Mouse (Mus musculus) embryo, embryonic 11.5 days (tissue): ENCODE measurements at regions not wholly inside any gene's neighbourhood (a gene's known extent, or its start where the extent isn't known, plus 50 kb on each side); places are given as distances from the start of the nearest gene placed in this dataset.

Source experiments
- DNase-seq: peaks from one replicate; pipeline ENCODE4 v3.0.0-alpha.2; 2012; ENCODE audit warnings: low read depth, low spot score

GRCm38 (mm10) chr10:92625781-92626180 lies 96.4 kb downstream of the Nedd1 start:
- no peak for DNase-seq

GRCm38 (mm10) chr10:92615684-92616379 lies 106.4 kb downstream of the Nedd1 start:
- DNase-seq: no peak

DNA sequence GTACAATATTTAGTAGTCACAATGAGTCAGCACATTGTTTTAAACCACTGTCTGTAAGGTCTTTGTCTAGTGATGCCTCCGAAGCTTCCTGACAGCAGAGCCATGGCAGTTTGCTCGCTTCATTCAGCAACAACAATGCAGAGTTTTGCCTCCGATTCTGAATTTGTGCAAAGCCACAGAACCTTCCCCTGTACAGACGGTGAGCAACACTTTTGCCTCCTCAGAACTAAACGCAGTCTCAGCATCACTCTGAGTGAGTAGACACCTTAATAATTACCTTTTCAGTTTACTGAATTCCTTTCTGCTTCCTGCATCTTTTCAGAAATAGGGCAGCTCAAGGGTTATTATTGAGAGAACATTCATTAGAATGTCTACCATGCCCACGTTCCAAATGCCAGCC lies 107.9 kb downstream of the Nedd1 start:
- DNase-seq: no peak

GRCm38 (mm10) chr10:92611060-92611459 lies 111.2 kb downstream of the Nedd1 start:
- DNase-seq: no peak

DNA sequence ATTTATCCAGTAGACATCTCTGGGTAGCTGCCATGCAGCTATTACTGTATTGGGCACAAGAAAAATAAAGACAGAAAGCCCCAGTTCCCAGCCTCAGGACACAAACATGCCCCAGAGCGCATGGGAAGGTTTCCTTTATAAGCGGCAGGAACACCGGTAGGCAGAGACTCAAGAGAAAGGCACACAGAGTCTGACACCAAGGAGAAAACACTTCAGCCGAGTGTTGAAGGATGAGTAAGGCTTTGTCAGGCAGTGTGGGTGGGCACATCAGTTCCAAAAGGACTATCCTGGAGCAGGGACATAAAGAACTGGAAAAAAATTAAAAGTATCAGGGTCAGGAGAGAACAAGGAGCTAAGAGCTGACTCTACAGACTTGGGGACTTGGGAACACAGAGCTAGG lies 115.5 kb downstream of the Nedd1 start:
- no peak for DNase-seq

DNA sequence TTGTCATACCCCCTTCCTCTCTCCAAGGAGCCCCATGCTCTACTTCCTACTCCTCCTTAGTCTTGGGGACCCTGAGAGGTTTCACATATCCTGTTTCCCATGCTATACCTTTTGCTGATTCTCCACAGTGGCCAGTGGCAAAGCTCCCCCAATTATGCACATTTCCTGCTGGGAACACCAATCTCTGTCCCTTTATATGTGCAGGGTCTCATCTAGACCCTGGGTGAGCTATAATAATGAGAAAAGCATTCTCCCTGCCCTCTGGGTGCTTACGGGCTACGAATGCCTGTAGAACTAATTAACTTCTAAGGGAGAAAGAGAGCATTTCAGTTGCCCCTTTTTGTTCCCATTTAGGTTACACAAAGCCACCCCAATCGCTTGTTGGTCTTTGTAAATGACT lies 116.6 kb downstream of the Nedd1 start:
- DNase-seq: no peak

GRCm38 (mm10) chr10:92600116-92600515 lies 122.1 kb downstream of the Nedd1 start:
- DNase-seq: no peak

DNA sequence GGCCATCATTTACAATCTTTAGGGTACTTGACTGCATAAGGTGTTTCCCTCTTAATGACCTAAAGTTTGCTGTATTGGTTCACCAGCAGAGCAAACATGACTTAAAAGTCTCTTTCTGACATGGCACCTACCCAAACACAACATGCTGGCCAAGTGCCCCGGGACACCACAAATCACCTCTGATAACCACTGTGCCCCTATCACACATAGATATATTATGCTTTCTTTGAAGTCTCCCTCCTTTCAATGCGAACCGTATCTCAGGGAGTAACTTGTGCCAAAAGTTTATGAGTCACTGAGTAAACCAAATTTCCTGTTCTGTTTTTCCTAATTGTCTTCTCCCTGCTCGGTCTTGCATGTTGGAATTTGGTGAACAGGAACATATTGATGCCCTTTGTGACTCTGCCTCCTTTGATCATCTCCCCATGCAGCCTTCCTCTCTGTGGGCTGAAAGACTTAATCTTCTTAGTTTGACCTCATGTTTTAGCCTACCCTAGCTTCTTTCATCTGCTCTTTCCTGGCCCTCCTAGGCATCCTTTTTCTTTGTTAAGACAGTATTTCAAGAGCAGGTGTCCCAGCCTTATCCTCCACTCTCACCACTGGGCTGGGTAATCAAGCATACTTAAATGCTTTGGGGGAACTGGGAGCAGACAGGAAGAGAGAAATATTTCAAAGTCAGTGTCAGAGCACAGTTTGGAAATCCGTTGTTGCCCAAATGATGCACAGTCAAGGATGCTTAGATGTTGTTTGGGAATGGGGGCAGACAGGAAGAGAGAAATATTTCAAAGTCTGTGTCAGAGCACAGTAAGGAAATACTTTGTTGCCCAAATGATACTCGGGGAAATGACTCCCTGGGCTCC lies 126.5 kb downstream of the Nedd1 start:
- DNase-seq: no peak

DNA sequence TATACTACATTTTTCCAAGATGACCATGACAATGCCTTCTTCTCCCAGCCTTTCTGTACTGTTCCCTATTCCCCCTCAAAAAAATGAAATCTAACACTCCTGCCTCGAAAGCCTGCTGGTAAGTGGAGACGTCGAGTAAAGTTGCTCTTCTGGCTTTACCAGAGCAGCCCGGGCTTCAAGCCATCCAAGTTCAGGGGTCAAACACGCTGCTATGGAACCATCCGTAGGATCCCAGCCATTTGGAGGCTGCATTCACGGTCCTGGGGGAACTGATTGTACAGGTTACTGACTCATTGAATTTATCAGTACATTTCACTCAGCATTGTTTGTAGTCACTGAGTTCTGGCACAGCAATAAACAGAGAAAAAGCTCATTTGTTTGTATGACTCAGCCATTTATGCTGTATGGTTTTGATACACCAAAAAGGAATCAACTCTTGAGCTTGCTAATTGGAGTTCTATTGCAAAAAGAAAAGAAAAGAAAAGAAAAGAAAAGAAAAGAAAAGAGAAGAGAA lies 128.2 kb downstream of the Nedd1 start:
- no peak for DNase-seq

GRCm38 (mm10) chr10:92578872-92579271 lies 143.3 kb downstream of the Nedd1 start:
- DNase-seq: no peak

- no peak for DNase-seq
These were observed 151.7 kb downstream of the Nedd1 start for GRCm38 (mm10) chr10:92570496-92570895.

DNA sequence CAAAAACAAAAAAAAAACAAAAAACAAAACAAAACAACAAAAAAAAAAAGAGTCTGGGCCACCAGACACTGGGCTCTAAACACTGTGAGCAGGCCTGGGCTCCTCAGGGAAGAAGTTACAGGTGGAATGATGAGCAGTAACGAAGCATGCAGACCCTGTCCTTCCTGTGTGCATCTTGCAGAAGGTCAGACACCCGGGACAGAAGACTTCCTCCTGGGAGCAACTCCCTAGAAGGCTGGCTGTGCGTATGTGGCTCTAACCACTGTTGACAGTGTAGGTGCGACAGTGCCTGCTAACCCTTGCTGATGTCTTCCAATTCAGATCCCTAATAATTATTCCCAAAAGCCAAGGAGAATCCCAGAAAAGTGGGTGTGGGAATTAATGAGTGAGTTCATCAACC lies 164.8 kb downstream of the Nedd1 start:
- DNase-seq: no peak

DNA sequence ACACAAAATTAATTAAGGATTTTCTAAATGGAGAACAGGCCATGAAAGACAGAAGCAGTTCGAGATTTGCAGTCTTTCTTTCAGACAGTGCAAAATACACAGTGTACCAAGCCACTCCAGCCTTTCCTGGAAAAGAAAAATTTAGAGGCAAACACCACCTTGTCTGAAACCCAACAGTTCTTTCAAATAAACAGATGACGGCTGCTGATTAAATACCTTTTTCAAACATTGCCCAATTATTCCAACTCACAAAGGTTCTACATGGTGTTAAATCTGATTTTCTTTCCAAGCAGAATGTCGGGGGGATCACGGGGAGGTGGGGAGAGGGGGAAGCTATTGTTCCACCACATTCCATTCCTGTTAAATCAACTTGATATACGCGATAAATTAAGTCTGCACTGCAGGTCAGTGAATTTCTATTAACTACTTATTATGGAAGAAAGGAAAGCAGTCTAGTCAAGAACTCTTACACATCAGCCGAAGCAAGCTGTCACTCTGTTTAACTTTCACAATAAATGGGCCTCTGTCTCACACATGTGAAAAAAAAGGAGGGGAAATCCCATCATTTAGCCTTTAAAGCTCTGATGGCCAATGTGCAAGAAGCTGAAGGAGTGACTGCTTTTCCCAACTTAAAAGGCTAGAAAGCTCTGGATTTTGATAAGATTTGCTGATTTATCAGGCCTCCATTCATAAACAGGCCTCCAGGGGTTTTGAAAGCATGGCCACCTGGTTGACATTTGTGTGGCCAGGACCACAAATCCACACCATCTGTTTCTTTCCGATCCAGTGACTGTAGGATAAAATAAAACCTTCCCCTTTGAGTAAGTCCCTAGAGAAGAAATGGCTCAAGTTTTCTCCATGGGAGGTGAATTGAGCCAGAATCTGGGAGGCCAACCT lies 165.4 kb downstream of the Nedd1 start:
- DNase-seq: peak; percentile 39

DNA sequence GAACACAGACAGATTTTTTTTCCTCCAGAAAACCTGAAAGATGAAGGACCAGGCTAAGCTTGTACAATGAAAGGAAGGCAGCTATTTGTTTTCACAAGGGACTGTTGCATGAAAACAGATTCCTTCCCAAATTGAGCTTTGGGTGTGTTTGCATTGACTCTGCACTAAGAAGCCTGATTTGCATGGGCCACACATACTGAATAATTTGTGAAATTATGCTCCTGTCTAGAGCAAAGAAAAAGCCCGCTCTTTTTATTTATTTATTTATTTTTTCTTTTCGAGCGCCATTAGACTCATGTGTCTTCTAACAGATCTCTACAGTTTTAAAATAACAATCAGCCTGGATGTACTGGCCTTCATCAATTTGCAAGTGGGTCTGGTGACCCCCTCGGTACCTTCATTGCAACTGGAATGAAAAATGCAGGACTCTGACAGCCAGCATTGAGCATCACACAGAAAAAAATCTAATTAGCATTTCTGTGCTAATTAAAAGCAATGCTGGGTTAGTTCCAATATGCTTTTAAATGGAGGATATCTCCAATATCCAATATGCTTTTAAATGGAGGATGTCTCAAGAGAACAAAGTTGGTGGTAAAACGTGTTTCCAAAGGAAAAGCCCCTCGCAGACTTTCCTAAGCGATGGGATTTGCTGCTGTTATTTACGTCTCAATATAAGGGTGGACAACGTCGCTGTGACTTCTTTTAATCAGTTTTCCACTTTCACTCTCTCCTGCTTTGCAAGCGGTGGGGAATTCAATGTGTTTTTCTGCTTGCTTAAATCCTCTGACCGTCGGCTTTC lies 166.3 kb downstream of the Nedd1 start:
- DNase-seq: no peak

- DNase-seq: no peak
These were observed 168.3 kb downstream of the Nedd1 start for GRCm38 (mm10) chr10:92553966-92554365.

DNA sequence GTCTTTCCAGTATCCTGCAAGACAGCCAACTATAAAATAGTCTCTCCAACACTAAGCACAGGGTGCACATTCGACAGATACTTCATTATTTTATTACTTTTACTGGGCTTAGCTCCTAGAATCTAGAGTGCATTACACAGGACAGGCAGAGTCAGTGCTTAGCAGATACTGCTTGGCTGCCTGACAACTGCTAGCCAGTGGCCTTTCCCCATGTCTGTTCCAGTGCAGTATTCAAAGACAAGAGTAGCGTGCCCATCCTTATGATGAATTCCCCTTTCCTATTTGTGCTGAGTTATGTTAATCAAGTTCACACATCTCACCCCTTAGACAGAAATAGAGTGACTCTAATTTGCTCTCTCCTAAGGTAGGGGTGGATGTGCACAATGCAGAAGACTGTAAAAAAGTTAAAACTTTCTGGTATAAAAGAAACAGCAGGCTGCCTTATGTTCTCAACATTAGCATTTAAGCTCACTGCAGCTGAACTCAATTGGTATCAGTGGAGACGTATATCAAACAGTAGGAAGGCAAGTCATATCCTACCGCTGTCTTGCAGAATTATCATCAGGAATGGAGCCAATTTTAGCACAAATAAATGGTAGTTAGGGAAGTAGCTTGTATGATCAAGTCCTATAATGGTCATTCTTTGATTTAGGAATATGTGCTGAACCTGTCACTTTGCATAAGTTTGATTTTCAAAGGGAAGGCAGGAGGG lies 173.2 kb downstream of the Nedd1 start:
- no peak for DNase-seq

GRCm38 (mm10) chr10:92538433-92538832 lies 183.8 kb downstream of the Nedd1 start:
- no peak for DNase-seq

- DNase-seq: no peak
These were observed 205.3 kb downstream of the Nedd1 start for GRCm38 (mm10) chr10:92516886-92517285.

DNA sequence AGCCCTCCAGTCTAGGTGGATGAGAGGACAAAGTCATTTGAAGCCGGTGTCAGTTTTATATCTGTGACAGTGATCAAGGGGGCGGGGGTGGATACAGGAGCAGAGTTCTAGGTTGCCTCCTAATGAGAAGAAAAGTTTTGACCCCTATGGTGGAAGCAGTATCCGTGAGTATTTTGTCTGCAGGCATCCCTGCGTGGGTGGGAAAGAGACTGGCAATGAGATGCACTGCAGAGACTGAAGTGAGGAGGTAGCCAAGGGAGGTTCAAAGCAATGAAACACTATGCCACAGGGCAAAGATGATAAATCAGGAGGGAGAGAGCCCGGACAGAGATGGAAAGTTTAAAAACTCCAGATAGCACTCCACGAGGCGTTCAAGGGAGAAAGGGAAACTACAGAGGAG lies 210.5 kb downstream of the Nedd1 start:
- no peak for DNase-seq

DNA sequence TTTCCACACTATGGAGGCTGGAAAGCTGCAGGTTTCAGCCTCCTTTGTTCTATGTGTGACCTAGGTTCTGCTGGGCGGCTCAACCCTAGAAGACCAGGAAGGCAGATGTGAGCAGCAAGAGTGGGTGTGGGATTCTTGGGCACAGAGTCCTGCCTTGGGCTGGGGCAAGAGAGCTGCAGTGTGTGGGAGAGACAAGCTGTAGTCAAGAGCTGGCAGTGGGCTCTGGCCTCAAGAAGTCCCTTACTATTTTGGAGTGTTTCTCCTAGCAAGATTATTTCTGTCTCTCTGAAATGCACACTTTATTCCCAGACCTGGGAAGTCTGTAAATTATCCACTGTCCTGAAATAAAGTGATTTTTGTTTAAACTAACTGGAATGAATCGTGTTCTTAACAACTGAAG lies 211.5 kb downstream of the Nedd1 start:
- DNase-seq: no peak
